Mouse (Mus musculus) c-Kit-positive CD71-positive TER-119-negative erythroid progenitor cells, embryonic 14.5 days (primary cell): ENCODE measurements at regions not wholly inside any gene's neighbourhood (a gene's known extent, or its start where the extent isn't known, plus 50 kb on each side); places are given as distances from the start of the nearest gene placed in this dataset.

Source experiments
- DNase-seq: peaks from one replicate; pipeline ENCODE4 v3.0.0-alpha.2; 2013; ENCODE audit warnings: low read depth

GRCm38 (mm10) chr12:96617226-96617625 is 925.2 kb downstream of the Flrt2 start:
- DNase-seq = no peak
